In the genomic region with DNA sequence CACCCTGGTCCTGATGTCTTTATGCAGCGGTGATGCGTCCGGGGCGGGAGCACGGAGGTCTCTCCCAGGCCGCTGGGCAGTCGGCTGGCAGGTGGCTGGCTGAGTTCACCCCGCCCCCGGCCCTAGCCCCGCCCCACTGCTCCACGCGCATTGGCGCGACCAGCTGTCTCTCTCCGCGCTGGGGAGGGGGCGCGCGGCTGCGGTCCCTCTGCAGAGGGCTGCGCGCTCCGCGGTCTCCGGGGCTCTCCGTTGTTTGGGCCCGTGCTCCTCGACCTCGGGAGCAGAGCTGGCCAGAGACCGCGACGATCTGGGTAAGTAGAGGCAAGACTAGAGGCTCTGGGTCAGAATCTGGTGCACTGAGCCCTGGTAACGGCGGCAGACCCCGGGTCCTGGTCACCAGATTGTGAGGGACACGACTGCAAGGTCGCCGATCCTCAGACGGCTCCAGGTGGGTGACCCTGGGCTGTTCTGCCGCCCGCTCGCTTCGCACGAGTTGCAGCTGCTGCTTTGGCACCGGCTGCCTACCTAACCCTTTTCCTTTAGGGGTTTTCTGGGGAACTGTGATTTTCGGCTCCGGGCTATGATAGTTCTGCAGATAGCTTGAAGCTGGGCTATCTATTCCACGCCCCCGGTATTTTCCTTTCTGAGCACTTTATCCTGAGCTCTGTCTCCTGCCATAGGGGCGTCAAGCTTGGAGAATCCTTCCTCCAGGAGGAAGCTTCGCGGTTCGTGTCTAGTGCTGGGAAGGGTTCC, we compare ENCODE assay signal across 8 mouse cellular contexts. TPM values are rescaled to one million over a fixed set of nuclear protein-coding genes. Genes with fewer than 3 reads are reported as not detected.
DNase-seq lines count a peak whose midpoint lies in the region; ATAC-seq lines count a peak whose summit lies in the region.

Gene Akap5, plus strand, starts transcription at position 213 of the 753 bp plus-strand sequence.

- peak within 1 kb of the TSS; percentile 72 for H3K27ac ChIP-seq in hindbrain, embryonic 16.5 days (ENCODE audit: low read depth, low read length)
- H3K27ac ChIP-seq in limb, embryonic 13.5 days, result no peak within 1 kb of the TSS
- peak within 1 kb of the TSS; percentile 58 for H3K27ac ChIP-seq in midbrain, embryonic 13.5 days

- peak within 1 kb of the TSS; percentile 51 for H3K4me3 ChIP-seq in erythroblast, embryonic 14.5 days (replicated peaks)
- H3K4me3 ChIP-seq in hindbrain, embryonic 16.5 days (ENCODE audit: low read length), result peak within 1 kb of the TSS; percentile 59
- peak within 1 kb of the TSS; percentile 62 for H3K4me3 ChIP-seq in limb, embryonic 13.5 days
- peak within 1 kb of the TSS; percentile 64 for H3K4me3 ChIP-seq in midbrain, embryonic 13.5 days (replicated peaks)

- H3K9me3 ChIP-seq in erythroblast, embryonic 14.5 days (ENCODE audit: control insufficient read depth, low read length), result no peaks in the 10 kb centered on the region
- H3K9me3 ChIP-seq in hindbrain, embryonic 16.5 days (ENCODE audit: control insufficient read depth, low read length), result no peaks in the 10 kb centered on the region
- no peaks in the 10 kb centered on the region for H3K9me3 ChIP-seq in limb, embryonic 13.5 days
- H3K9me3 ChIP-seq in midbrain, embryonic 13.5 days, result no peaks in the 10 kb centered on the region

- no peak; the same call in 1 of the 2 replicates for ATAC-seq in erythroblast, adult 5-6 weeks (replicated peaks; ENCODE audit: low FRiP score, poor library complexity, severe bottlenecking)
- peak; percentile 99 for ATAC-seq in hindbrain, embryonic 16.5 days
- peak; percentile 94 for ATAC-seq in limb, embryonic 13.5 days (ENCODE audit: low FRiP score, low read depth)
- peak; percentile 99 for ATAC-seq in midbrain, embryonic 13.5 days

- peak within 1 kb of the TSS; percentile 86 for H3K4me2 ChIP-seq in hindbrain, embryonic 16.5 days (ENCODE audit: low read length)
- H3K4me2 ChIP-seq in limb, embryonic 13.5 days (replicated peaks), result peak within 1 kb of the TSS; percentile 95
- peak within 1 kb of the TSS; percentile 89 for H3K4me2 ChIP-seq in midbrain, embryonic 13.5 days (replicated peaks)

- H3K36me3 ChIP-seq in erythroblast, embryonic 14.5 days (ENCODE audit: control insufficient read depth), result peaks cover 42% of the 10 kb centered on the region
- 0 out of 2 replicates have a peak, but pooled peaks cover 6% of the 10 kb centered on the region for H3K36me3 ChIP-seq in hindbrain, embryonic 16.5 days (ENCODE audit: control insufficient read depth, insufficient read depth, low read length)
- peaks cover 14% of the 10 kb centered on the region for H3K36me3 ChIP-seq in limb, embryonic 13.5 days
- peaks cover 23% of the 10 kb centered on the region for H3K36me3 ChIP-seq in midbrain, embryonic 13.5 days

- H3K4me1 ChIP-seq in erythroblast, embryonic 14.5 days (ENCODE audit: control insufficient read depth), result peaks cover 11% of the 10 kb centered on the region
- H3K4me1 ChIP-seq in hindbrain, embryonic 16.5 days (ENCODE audit: control insufficient read depth, insufficient read depth, low read depth, low read length), result no peaks in the 10 kb centered on the region; the same call in 1 of the 2 replicates
- peaks cover 6% of the 10 kb centered on the region; the same call in 1 of the 2 replicates for H3K4me1 ChIP-seq in limb, embryonic 13.5 days
- H3K4me1 ChIP-seq in midbrain, embryonic 13.5 days (replicated peaks), result peaks cover 12% of the 10 kb centered on the region

- peak within 1 kb of the TSS; percentile 82 for H3K9ac ChIP-seq in hindbrain, embryonic 16.5 days (ENCODE audit: low read depth, low read length)
- H3K9ac ChIP-seq in limb, embryonic 13.5 days, result peak within 1 kb of the TSS; percentile 78
- peak within 1 kb of the TSS; percentile 78 for H3K9ac ChIP-seq in midbrain, embryonic 13.5 days (replicated peaks)

- DNase-seq in cerebellum, adult 9-11 months, result peak; percentile 28
- DNase-seq in frontal cortex, postnatal 10 days (ENCODE audit: low spot score in 2 of 2), result peak; percentile 63 to 78
- peak; percentile 20 to 28 for DNase-seq in spleen, postnatal 36 days (ENCODE audit: low spot score in 2 of 2)

- under 1% methylated on average over 42 of the region's 53 CpGs for WGBS in hindbrain, embryonic 16.5 days
- WGBS in limb, embryonic 13.5 days, result 2% methylated on average over 52 of the region's 53 CpGs
- 2% methylated on average over 53 of the region's 53 CpGs for WGBS in midbrain, embryonic 13.5 days

- peaks cover 15% of the 10 kb centered on the region for H3K27me3 ChIP-seq in erythroblast, embryonic 14.5 days (ENCODE audit: control insufficient read depth)
- no peaks in the 10 kb centered on the region for H3K27me3 ChIP-seq in hindbrain, embryonic 16.5 days (replicated peaks; ENCODE audit: control insufficient read depth, insufficient read depth, low read length)
- H3K27me3 ChIP-seq in limb, embryonic 13.5 days, result peaks cover 14% of the 10 kb centered on the region; the same call in 1 of the 2 replicates
- H3K27me3 ChIP-seq in midbrain, embryonic 13.5 days, result no peaks in the 10 kb centered on the region

RNA-seq across cellular contexts. Expression of gene Akap5, which starts in this region (rescaled TPM):
- polyA plus RNA-seq in erythroblast, embryonic 14.5 days (2012), result 0.01 TPM in 2 replicates
- 0.38 TPM in 1 of 2 replicates, not detected in the other for total RNA-seq in erythroblast, adult 5-6 weeks (2015; ENCODE audit: low replicate concordance)
- 0.28 TPM in 1 of 2 replicates, not detected in the other for total RNA-seq in erythroblast, adult 5-6 weeks (2017; ENCODE audit: low replicate concordance)
- 12.3 and 13.8 TPM in 2 replicates for polyA plus RNA-seq in hindbrain, embryonic 16.5 days (2015; fragmentation: Nextera tagmentation; extraction: Ambion mirVana)
- 2.1 and 2.3 TPM in 2 replicates for polyA plus RNA-seq in limb, embryonic 13.5 days (2015; fragmentation: Nextera tagmentation; extraction: Ambion mirVana)
- polyA plus RNA-seq in midbrain, embryonic 13.5 days (2015; fragmentation: Nextera tagmentation; extraction: Ambion mirVana), result 6.5 and 6.9 TPM in 2 replicates
